Mouse (Mus musculus) kidney, adult 2 months (tissue): ENCODE measurements at regions not wholly inside any gene's neighbourhood (a gene's known extent, or its start where the extent isn't known, plus 50 kb on each side); places are given as distances from the start of the nearest gene placed in this dataset.
"Not testable (repeated sequence)": the region's sequence is repeated elsewhere in the genome, so short reads cannot be mapped to it uniquely, and the experiment has no call there.

Source experiments
- DNase-seq: peaks from one replicate; pipeline ENCODE4 v3.0.0; 2021
- H3K27ac ChIP-seq: fragments of 200-500 bp; 2 replicates; pipeline ENCODE4 v1.5.1; 2012; ENCODE audit warnings: low read depth, low read length, control low read depth, inconsistent platforms; ENCODE audit not compliant: insufficient read depth
- H3K27me3 ChIP-seq: fragments of 200-500 bp; replicated peaks from 2 replicates; pipeline ENCODE4 v1.6.1; 2012; ENCODE audit warnings: mild to moderate bottlenecking, moderate library complexity, low read length, inconsistent platforms; ENCODE audit not compliant: control insufficient read depth, insufficient read depth
- H3K36me3 ChIP-seq: fragments of 200-500 bp; 2 replicates; pipeline ENCODE4 v1.6.1; 2012; ENCODE audit warnings: mild to moderate bottlenecking, moderate library complexity, low read length, inconsistent platforms; ENCODE audit not compliant: control insufficient read depth, insufficient read depth
- H3K4me1 ChIP-seq: fragments of 200-500 bp; 2 replicates; pipeline ENCODE4 v1.6.1; 2011; ENCODE audit warnings: low read length; ENCODE audit not compliant: control insufficient read depth, insufficient read depth
- H3K4me3 ChIP-seq: fragments of 200-500 bp; 2 replicates; pipeline ENCODE4 v1.5.1; 2011; ENCODE audit warnings: mild to moderate bottlenecking, low read depth, low read length, control low read depth; ENCODE audit not compliant: insufficient read depth
- CTCF ChIP-seq: fragments of 200-500 bp; conservative IDR thresholded peaks from 2 replicates; pipeline ENCODE4 v1.5.1; 2011; ENCODE audit warnings: low read depth, mild to moderate bottlenecking, control low read depth, low read length, moderate library complexity, mixed read lengths; ENCODE audit not compliant: insufficient read depth, insufficient read length
- POLR2A ChIP-seq: fragments of 200-500 bp; IDR thresholded peaks from one replicate; pipeline ENCODE4 v1.6.1; 2011; ENCODE audit warnings: low read depth, low read length, control low read depth
- WGBS: fragments of 180-500 bp; shearing (Covaris S2); methylation state at CpG from one replicate; pipeline ENCODE4 v1.1.7; 2018; 5-methylcytosine and 5-hydroxymethylcytosine counted together

GRCm38 (mm10) chr4:105844675-105845466, 55.2 kb downstream of the Gm12728 start:
- DNase-seq: no peak
- Histone ChIP-seq H3K27ac (no peak overlapping the region), H3K4me3 (no peak overlapping the region), H3K4me1 (no peaks in the 10 kb centered on the region), H3K36me3 (no peaks in the 10 kb centered on the region), H3K27me3 (no peaks in the 10 kb centered on the region)
- 70% methylated on average over 7 of the region's 7 CpGs for WGBS
- TF ChIP-seq POLR2A (no peak), CTCF (no peak)

- H3K27ac ChIP-seq, H3K36me3 ChIP-seq, H3K27me3 ChIP-seq, DNase-seq, H3K4me1 ChIP-seq, H3K4me3 ChIP-seq: not testable (repeated sequence)
- WGBS: 96% methylated on average over 3 of the region's 3 CpGs
Measured at GRCm38 (mm10) chr4:105845998-105846989, 56.6 kb downstream of the Gm12728 start.

DNA sequence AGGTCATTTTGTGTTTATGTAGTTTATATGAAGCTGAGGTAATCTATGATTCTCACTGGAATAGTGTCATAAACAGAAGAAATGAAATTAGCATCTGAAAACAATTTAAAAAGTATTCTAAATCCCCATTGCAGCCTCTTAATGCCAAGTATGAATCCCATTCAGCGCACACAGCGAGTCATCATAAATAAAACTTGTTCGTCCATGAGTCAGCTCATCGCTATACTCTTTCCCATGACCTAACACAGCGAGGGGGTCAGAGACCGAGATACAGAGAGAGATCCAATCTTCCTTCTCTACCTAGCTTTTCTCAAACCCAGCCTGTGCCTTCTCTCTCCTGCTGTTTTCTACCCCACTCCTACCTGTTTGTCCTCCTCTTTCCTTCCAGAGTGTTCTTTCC, 63.4 kb downstream of the Gm12728 start:
- H3K4me3 ChIP-seq: no peak overlapping the region
- no peak for DNase-seq
- no peaks in the 10 kb centered on the region for H3K4me1 ChIP-seq
- H3K27me3 ChIP-seq: no peaks in the 10 kb centered on the region
- WGBS: 95% methylated on average over 6 of the region's 6 CpGs
- H3K36me3 ChIP-seq: no peaks in the 10 kb centered on the region
- TF ChIP-seq CTCF (no peak), POLR2A (no peak)
- no peak overlapping the region for H3K27ac ChIP-seq

- DNase-seq: no peak
- no peaks in the 10 kb centered on the region for H3K27me3 ChIP-seq
- 78% methylated on average over 15 of the region's 15 CpGs for WGBS
Measured at GRCm38 (mm10) chr4:105859052-105859864, 69.6 kb downstream of the Gm12728 start.

GRCm38 (mm10) chr4:105860930-105861653, 71.4 kb downstream of the Gm12728 start:
- no peak for DNase-seq
- TF ChIP-seq POLR2A (no peak), CTCF (no peak)
- H3K27ac ChIP-seq: no peak overlapping the region
- no peaks in the 10 kb centered on the region for H3K27me3 ChIP-seq
- no peak overlapping the region for H3K4me3 ChIP-seq
- 59% methylated on average over 11 of the region's 11 CpGs for WGBS
- H3K36me3 ChIP-seq: no peaks in the 10 kb centered on the region
- no peaks in the 10 kb centered on the region for H3K4me1 ChIP-seq

More at GRCm38 (mm10) chr4:105859052-105859864, 69.6 kb downstream of the Gm12728 start:
- Histone ChIP-seq H3K4me1 (no peaks in the 10 kb centered on the region), H3K36me3 (no peaks in the 10 kb centered on the region), H3K27ac (no peak overlapping the region), H3K4me3 (no peak overlapping the region)
- TF ChIP-seq POLR2A: no peak
- TF ChIP-seq CTCF: no peak

GRCm38 (mm10) chr4:105861654-105862037, 72.0 kb downstream of the Gm12728 start:
- no peak overlapping the region for H3K27ac ChIP-seq
- TF ChIP-seq CTCF (no peak), POLR2A (no peak)
- H3K36me3 ChIP-seq: no peaks in the 10 kb centered on the region
- H3K4me3 ChIP-seq: no peak overlapping the region
- DNase-seq: no peak
- no peaks in the 10 kb centered on the region for H3K27me3 ChIP-seq
- no peaks in the 10 kb centered on the region for H3K4me1 ChIP-seq
